Mouse (Mus musculus) embryonic facial prominence, embryonic 12.5 days (tissue): ENCODE measurements at regions not wholly inside any gene's neighbourhood (a gene's known extent, or its start where the extent isn't known, plus 50 kb on each side); places are given as distances from the start of the nearest gene placed in this dataset.

Source experiments
- ATAC-seq: fragments of 200-750 bp; cut with Nextera tagmentation; 2 replicates; pipeline ENCODE4 v1.8.0; 2017; ENCODE audit not compliant: insufficient number of reproducible peaks, insufficient read depth, low FRiP score, low TSS enrichment
- H3K27ac ChIP-seq: fragments of 300-500 bp; sonication (generic); 2 replicates; pipeline ENCODE4 v1.5.1; 2016; ENCODE audit warnings: mild to moderate bottlenecking
- H3K27me3 ChIP-seq: fragments of 300-500 bp; sonication (generic); 2 replicates; pipeline ENCODE4 v1.6.1; 2016; ENCODE audit warnings: mild to moderate bottlenecking, moderate library complexity
- H3K36me3 ChIP-seq: fragments of 300-500 bp; sonication (generic); 2 replicates; pipeline ENCODE4 v1.6.1; 2016; ENCODE audit warnings: mild to moderate bottlenecking
- H3K4me1 ChIP-seq: fragments of 300-500 bp; sonication (generic); 2 replicates; pipeline ENCODE4 v1.6.1; 2016
- H3K4me2 ChIP-seq: fragments of 300-500 bp; sonication (generic); replicated peaks from 2 replicates; pipeline ENCODE4 v1.6.1; 2016; ENCODE audit warnings: mild to moderate bottlenecking, moderate library complexity
- H3K4me3 ChIP-seq: fragments of 300-500 bp; sonication (generic); 2 replicates; pipeline ENCODE4 v1.5.1; 2016; ENCODE audit warnings: mild to moderate bottlenecking
- H3K9ac ChIP-seq: fragments of 300-500 bp; sonication (generic); 2 replicates; pipeline ENCODE4 v1.6.1; 2016; ENCODE audit warnings: mild to moderate bottlenecking, moderate library complexity
- H3K9me3 ChIP-seq: fragments of 300-500 bp; sonication (generic); 2 replicates; pipeline ENCODE4 v1.6.1; 2016; ENCODE audit warnings: mild to moderate bottlenecking, moderate library complexity
- WGBS: fragments of 180-500 bp; shearing (Covaris S2); methylation state at CpG from one replicate; pipeline ENCODE4 v1.1.7; 2016; 5-methylcytosine and 5-hydroxymethylcytosine counted together

DNA sequence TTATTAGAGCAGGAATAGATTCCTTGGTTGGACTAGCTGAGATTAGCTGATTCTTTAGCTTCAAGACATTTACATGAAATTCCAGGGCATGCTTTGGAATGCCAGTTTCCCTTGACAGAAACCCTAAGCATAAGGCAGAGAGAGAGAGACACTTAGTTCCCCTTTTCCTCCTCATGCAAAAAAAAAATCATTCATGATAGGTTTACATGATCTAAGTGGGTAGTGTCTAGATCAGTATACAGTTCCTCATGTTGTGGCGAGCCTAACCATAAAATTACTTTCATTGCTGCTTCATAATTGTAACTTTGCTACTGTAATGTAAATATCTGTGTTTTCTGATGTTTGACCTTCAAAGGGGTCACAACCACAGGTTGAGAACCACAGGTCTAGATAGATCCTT, 154.3 kb upstream of the Pkn2 start:
- no peak for ATAC-seq
- H3K9me3 ChIP-seq: no peaks in the 10 kb centered on the region
- 89% methylated on average over 1 of the region's 1 CpGs for WGBS

GRCm38 (mm10) chr3:143034588-143034987, 152.8 kb upstream of the Pkn2 start:
- Histone ChIP-seq H3K9me3 (no peaks in the 10 kb centered on the region), H3K4me1 (no peaks in the 10 kb centered on the region), H3K4me3 (no peak overlapping the region), H3K9ac (no peak overlapping the region), H3K27me3 (no peaks in the 10 kb centered on the region), H3K4me2 (no peak overlapping the region), H3K36me3 (no peaks in the 10 kb centered on the region), H3K27ac (no peak overlapping the region)
- WGBS: 62% methylated on average over 9 of the region's 9 CpGs
- no peak for ATAC-seq

More for the DNA sequence above, 154.3 kb upstream of the Pkn2 start:
- Histone ChIP-seq H3K36me3 (no peaks in the 10 kb centered on the region), H3K4me3 (no peak overlapping the region), H3K4me2 (no peak overlapping the region), H3K4me1 (no peaks in the 10 kb centered on the region), H3K27me3 (no peaks in the 10 kb centered on the region), H3K9ac (no peak overlapping the region), H3K27ac (no peak overlapping the region)

GRCm38 (mm10) chr3:143022486-143022885, 140.7 kb upstream of the Pkn2 start:
- H3K4me1 ChIP-seq: no peaks in the 10 kb centered on the region
- no peaks in the 10 kb centered on the region for H3K9me3 ChIP-seq
- WGBS: 78% methylated on average over 4 of the region's 4 CpGs
- no peaks in the 10 kb centered on the region for H3K27me3 ChIP-seq
- no peaks in the 10 kb centered on the region for H3K36me3 ChIP-seq
- H3K4me2 ChIP-seq: no peak overlapping the region
- no peak overlapping the region for H3K4me3 ChIP-seq
- no peak overlapping the region for H3K27ac ChIP-seq
- H3K9ac ChIP-seq: no peak overlapping the region
- no peak for ATAC-seq

- no peak overlapping the region for H3K9ac ChIP-seq
- no peak overlapping the region for H3K27ac ChIP-seq
- no peak overlapping the region for H3K4me2 ChIP-seq
- H3K9me3 ChIP-seq: no peaks in the 10 kb centered on the region
- no peak for ATAC-seq
- WGBS: 82% methylated on average over 11 of the region's 11 CpGs
- no peaks in the 10 kb centered on the region for H3K27me3 ChIP-seq
- no peaks in the 10 kb centered on the region for H3K4me1 ChIP-seq
- H3K36me3 ChIP-seq: no peaks in the 10 kb centered on the region
- H3K4me3 ChIP-seq: no peak overlapping the region
Measured at GRCm38 (mm10) chr3:143021159-143021871, 139.5 kb upstream of the Pkn2 start.

DNA sequence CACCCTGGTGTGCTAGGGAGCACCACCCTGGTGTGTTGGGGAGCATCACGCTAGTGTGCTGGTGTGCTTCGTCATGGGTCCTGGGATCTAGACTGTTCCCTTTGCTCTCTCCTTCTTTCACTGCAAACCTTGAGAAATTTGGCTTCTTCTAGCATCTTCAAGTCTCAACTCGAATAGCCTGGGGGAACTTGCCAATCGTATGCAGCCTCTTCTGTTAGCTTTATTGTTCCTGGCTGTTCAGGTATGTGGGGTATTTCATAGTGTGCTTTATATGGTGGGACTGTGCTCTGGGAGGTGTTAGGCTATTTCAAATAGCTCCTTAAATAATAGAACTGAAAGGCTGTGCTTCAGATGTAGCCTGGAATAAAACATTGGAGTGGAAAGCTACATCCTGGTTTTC, 135.7 kb upstream of the Pkn2 start:
- Histone ChIP-seq H3K9ac (no peak overlapping the region), H3K27me3 (no peaks in the 10 kb centered on the region), H3K27ac (no peak overlapping the region), H3K4me3 (no peak overlapping the region), H3K9me3 (no peaks in the 10 kb centered on the region), H3K4me2 (no peak overlapping the region), H3K36me3 (no peaks in the 10 kb centered on the region), H3K4me1 (no peaks in the 10 kb centered on the region)
- 85% methylated on average over 4 of the region's 4 CpGs for WGBS
- ATAC-seq: no peak

DNA sequence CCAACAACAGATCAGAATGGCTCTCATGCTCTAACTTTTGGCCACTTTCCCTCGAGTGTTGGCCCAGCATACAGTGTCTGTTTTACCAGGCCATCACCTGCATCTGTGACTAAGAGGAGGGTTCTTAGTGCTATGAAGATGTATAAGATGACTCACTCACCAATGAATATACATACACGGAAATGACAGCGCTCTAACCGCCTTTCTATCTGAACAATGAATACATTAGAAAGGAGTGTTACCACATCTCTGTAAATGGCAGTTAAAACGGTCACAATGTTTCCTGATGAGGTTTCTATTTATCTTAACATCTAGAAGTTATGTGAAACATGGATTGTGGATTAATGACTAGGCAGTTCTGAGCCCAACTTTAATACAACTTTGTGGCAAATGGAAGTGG, 135.0 kb upstream of the Pkn2 start:
- Histone ChIP-seq H3K27ac (no peak overlapping the region), H3K4me2 (no peak overlapping the region), H3K4me3 (no peak overlapping the region), H3K4me1 (no peaks in the 10 kb centered on the region), H3K27me3 (no peaks in the 10 kb centered on the region), H3K36me3 (no peaks in the 10 kb centered on the region), H3K9ac (no peak overlapping the region), H3K9me3 (no peaks in the 10 kb centered on the region)
- ATAC-seq: no peak
- WGBS: 86% methylated on average over 5 of the region's 5 CpGs

DNA sequence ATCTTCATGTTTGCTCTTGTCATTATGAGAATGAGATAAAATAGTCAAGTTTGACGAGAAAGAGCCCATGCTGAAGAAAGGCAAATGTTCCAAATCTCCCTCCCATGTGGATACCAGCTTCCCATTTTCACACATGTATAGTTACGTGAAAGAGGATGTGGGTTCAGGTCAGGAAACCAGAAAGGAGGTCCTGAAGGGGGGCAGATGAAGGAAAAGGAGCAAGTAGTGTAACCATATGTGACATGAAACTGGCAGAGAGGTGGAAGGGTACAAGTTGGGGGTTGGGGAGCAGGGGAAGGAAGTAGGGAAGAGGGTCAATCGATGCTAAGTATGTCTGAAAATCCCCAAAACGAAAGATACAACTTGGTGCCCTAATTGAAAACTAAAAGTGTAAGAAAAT, 132.6 kb upstream of the Pkn2 start:
- Histone ChIP-seq H3K27me3 (no peaks in the 10 kb centered on the region), H3K4me2 (no peak overlapping the region), H3K9ac (no peak overlapping the region), H3K9me3 (no peaks in the 10 kb centered on the region), H3K4me1 (no peaks in the 10 kb centered on the region), H3K36me3 (no peaks in the 10 kb centered on the region), H3K27ac (no peak overlapping the region), H3K4me3 (no peak overlapping the region)
- 76% methylated on average over 4 of the region's 4 CpGs for WGBS
- ATAC-seq: no peak

DNA sequence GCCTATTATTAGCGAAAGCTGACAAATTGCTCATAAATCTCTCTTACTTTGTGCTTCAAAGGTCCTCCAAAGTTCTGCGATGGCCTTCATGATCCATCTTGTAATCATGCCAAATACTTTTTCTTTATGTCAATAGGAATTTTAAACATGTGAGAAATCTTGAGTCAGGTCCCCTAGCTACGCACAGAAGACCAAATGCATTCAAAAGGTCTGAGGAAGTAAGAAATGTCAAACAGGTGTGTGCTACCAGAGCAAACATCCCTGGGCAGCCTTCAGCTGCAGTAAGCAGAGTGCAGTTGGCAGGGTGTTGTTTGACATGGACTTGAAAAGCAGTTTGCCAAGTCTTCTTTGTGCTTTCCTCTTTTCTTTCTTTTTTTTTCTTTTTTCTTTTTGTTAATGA, 125.2 kb upstream of the Pkn2 start:
- 76% methylated on average over 3 of the region's 3 CpGs for WGBS

DNA sequence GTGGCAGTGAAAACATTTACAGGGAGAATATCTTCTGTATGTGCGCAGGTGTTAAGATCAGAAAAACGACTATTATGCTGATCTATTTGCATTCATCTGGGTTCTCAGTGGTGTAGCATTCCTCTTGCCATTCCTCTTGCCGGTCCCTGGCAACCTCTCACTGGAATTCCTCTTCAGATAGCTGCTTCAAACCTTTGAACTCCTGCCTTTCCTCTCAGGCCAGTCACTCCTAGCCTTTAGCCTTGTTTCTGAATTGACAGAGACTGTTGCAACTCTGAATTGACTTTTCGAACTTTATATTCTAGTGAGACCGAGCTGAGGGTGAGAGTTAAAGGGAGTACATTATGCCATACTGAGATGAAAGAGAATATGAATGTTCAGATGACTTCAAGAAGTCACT, 120.1 kb upstream of the Pkn2 start:
- 71% methylated on average over 5 of the region's 5 CpGs for WGBS
- Histone ChIP-seq H3K4me3 (no peak overlapping the region), H3K9ac (no peak overlapping the region), H3K4me1 (no peaks in the 10 kb centered on the region), H3K27me3 (no peaks in the 10 kb centered on the region), H3K27ac (no peak overlapping the region), H3K9me3 (no peaks in the 10 kb centered on the region), H3K4me2 (no peak overlapping the region), H3K36me3 (no peaks in the 10 kb centered on the region)
- ATAC-seq: no peak

More for the DNA sequence above, 125.2 kb upstream of the Pkn2 start:
- no peaks in the 10 kb centered on the region for H3K4me1 ChIP-seq
- no peak overlapping the region for H3K4me2 ChIP-seq
- H3K4me3 ChIP-seq: no peak overlapping the region
- H3K9ac ChIP-seq: no peak overlapping the region
- no peaks in the 10 kb centered on the region for H3K27me3 ChIP-seq
- ATAC-seq: no peak
- H3K9me3 ChIP-seq: no peaks in the 10 kb centered on the region
- no peaks in the 10 kb centered on the region for H3K36me3 ChIP-seq
- H3K27ac ChIP-seq: no peak overlapping the region

DNA sequence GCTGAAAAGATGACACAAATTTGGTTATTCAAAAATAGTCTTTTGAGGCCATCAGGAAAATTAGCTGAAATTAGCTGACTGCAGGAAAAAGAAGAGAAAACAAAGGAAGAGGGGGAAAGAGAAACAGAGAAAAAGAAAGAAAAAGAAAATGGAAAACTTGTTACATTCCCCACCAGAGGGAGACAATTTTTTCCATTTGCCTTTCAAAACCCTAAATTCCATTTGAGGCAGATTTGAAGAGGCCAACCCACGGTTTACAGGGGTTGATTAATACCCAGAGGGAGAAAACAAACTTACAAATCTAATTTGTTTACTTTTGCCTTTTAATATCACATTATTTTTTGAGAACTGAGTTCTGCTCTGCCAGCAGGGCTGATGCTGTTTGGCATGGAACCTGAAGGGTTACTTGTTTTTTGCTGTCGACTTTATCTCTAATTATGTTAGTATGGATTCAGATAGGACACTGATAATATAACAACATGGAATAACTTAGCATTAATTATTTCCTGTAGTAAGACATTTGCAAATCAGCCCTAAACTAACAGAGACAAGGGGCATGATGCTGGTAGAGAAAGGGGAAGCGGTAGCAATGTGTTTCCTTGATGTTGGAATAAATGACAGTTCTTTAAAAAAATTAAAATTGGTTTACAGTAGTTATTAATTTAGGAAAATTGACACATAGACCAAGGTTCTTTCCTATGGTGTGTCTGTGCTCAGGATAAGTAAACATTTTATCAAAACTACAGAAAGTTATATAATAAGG, 114.4 kb upstream of the Pkn2 start:
- Histone ChIP-seq H3K27ac (no peak overlapping the region), H3K36me3 (no peaks in the 10 kb centered on the region), H3K9ac (no peak overlapping the region), H3K27me3 (no peaks in the 10 kb centered on the region), H3K4me3 (no peak overlapping the region), H3K4me2 (no peak overlapping the region), H3K4me1 (no peaks in the 10 kb centered on the region), H3K9me3 (no peaks in the 10 kb centered on the region)
- 49% methylated on average over 3 of the region's 3 CpGs for WGBS
- no peak for ATAC-seq

DNA sequence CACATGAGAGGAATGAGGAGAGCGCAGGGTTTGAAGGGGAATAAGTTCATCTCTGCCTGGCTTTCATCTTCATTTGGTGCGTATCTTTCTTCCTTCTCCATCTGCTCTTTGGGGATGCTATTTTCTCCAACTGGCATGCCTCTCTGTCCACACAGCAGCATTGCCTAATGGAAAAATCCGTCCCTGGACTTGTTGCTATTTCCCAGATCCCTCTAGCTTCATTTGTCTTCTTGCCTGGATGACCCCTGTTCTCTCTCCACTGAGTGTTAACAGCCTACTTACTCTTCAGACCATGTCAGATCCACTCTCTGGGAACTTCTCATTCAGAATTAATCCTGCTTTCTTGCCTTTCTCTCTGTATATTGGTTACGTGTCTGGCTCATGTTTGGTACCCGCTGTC, 102.7 kb upstream of the Pkn2 start:
- Histone ChIP-seq H3K9ac (no peak overlapping the region), H3K4me2 (no peak overlapping the region), H3K4me1 (no peaks in the 10 kb centered on the region), H3K9me3 (no peaks in the 10 kb centered on the region), H3K27ac (no peak overlapping the region), H3K4me3 (no peak overlapping the region), H3K36me3 (no peaks in the 10 kb centered on the region), H3K27me3 (no peaks in the 10 kb centered on the region)
- ATAC-seq: no peak
- WGBS: 88% methylated on average over 5 of the region's 5 CpGs

- 76% methylated on average over 3 of the region's 3 CpGs for WGBS
Measured at GRCm38 (mm10) chr3:142981221-142981620, 99.4 kb upstream of the Pkn2 start.

More at GRCm38 (mm10) chr3:142981221-142981620, 99.4 kb upstream of the Pkn2 start:
- ATAC-seq: no peak
- no peak overlapping the region for H3K9ac ChIP-seq
- no peaks in the 10 kb centered on the region for H3K4me1 ChIP-seq
- H3K36me3 ChIP-seq: no peaks in the 10 kb centered on the region
- H3K9me3 ChIP-seq: no peaks in the 10 kb centered on the region
- H3K27me3 ChIP-seq: no peaks in the 10 kb centered on the region
- H3K27ac ChIP-seq: no peak overlapping the region
- H3K4me2 ChIP-seq: no peak overlapping the region
- no peak overlapping the region for H3K4me3 ChIP-seq
